Mouse (Mus musculus): ENCODE measurements around the gene Dapp1.
"Not testable (repeated sequence)": the region's sequence is repeated elsewhere in the genome, so short reads cannot be mapped to it uniquely, and the experiment has no call there.

The Dapp1 gene

DNA sequence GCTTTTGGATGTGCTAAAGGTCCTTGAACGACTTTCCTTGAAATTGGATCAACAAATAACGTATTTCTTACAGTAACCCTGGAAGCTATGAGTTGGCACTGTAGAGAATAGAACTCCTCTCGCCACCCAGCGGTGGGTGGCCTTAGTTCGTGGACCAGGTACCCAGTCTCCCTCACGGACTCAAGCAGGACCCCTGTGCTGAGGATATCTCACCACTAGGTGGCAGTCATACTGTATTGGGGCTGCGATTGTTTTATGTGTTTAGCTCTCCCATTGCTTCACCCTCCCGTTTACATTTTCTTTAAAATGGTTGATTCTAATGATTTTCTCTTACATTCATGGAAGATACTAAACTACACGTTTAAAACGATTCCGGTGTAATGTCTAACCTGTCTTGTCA, 9.8 kb upstream of the Dapp1 start:
- in situ Hi-C loops (cut with MboI, MseI) = loop anchor here (10.0 kb wide), 1 partner anchor 216 kb away; no protein-coding TSS in a partner anchor

GRCm38 (mm10) chr3:137989405-137989804, 8.1 kb upstream of the Dapp1 start:
- in situ Hi-C loops (cut with MboI, MseI) = no loop called here

GRCm38 (mm10) chr3:137980435-137981381, 637 bp downstream of the Dapp1 start:
- in situ Hi-C loops (cut with MboI, MseI) = no loop called here

- in situ Hi-C loops (cut with MboI, MseI) = no loop called here
Observed at GRCm38 (mm10) chr3:137978233-137978632, 3.1 kb downstream of the Dapp1 start.

- in situ Hi-C loops (cut with MboI, MseI) = no loop called here
Observed at GRCm38 (mm10) chr3:137977629-137978041, 3.7 kb downstream of the Dapp1 start.

- in situ Hi-C loops (cut with MboI, MseI) = no loop called here
Observed at GRCm38 (mm10) chr3:137976943-137977628, 4.3 kb downstream of the Dapp1 start.

- in situ Hi-C loops (cut with MboI, MseI) = no loop called here
Observed at GRCm38 (mm10) chr3:137975856-137976423, 5.4 kb downstream of the Dapp1 start.

DNA sequence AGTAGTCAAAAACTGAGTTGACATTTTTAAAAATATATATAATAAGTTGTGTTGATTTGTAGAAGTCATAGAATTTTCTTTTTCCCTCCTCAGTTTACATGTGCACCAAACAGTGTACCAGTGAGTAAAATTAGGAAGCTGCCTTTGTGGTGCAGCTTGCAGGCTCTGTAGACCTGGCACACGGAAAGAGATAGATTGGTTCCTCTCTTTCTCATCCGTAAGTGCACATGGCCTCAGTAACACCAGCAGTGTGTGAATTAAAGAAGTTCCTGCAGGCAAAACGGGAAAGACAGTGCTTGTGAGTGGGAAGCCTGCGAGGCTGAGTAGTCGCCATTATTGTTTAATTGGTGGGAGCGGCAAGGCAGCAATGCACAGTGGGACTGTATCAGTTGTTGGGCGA, 5.9 kb downstream of the Dapp1 start:
- in situ Hi-C loops (cut with MboI, MseI) = no loop called here

GRCm38 (mm10) chr3:137974306-137974705, 7.0 kb downstream of the Dapp1 start:
- in situ Hi-C loops (cut with MboI, MseI) = no loop called here

- in situ Hi-C loops (cut with MboI, MseI) = no loop called here
Observed at GRCm38 (mm10) chr3:137972989-137973388, 8.4 kb downstream of the Dapp1 start.

DNA sequence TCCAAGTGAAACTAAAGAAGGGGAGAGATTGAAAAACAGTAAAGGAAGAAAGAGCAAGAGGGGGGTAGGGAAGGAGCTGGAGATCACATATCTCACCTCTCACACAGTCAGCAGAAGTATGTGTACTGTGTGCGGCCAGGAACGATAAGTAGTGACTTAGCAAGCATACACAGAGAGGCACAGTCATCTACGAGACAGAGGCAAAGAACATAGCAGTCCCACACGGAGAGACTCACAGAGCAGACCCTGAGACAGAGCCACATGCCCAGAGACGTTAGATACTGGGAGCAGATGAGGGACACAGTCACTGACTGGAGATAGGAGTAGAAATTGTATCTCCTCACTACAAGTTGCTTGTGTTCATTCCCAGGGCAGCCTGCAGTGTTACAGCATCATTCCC, 9.1 kb downstream of the Dapp1 start:
- in situ Hi-C loops (cut with MboI, MseI) = no loop called here

DNA sequence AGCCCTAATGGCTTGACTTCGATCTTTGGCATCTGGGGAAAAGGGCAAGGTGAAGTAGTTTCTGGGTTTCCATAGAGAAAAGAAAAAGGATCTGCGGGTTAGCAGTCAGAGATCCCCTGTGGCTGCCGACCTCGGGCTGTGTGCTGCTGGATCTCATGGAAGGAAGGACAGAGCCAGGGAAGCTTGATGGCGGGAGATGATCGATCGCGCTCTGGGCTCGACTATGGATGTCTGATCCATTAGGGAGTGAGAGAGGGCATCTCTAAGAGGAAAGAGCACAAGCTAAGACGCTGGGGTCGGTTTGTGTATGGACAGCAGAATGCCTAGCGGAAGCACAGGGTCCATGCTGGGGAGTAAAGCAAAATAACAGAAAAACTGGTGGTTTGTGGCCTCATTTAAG, 11.4 kb downstream of the Dapp1 start:
- in situ Hi-C loops (cut with MboI, MseI) = no loop called here

GRCm38 (mm10) chr3:137968820-137969486, 12.4 kb downstream of the Dapp1 start:
- in situ Hi-C loops (cut with MboI, MseI) = no loop called here

- in situ Hi-C loops (cut with MboI, MseI) = no loop called here
Observed at GRCm38 (mm10) chr3:137968105-137968819, 13.1 kb downstream of the Dapp1 start.

GRCm38 (mm10) chr3:137964014-137964413, 17.3 kb downstream of the Dapp1 start:
- in situ Hi-C loops (cut with MboI, MseI) = not testable (repeated sequence)

GRCm38 (mm10) chr3:137963508-137963907, 17.8 kb downstream of the Dapp1 start:
- in situ Hi-C loops (cut with MboI, MseI) = no loop called here

GRCm38 (mm10) chr3:137961736-137962385, 19.5 kb downstream of the Dapp1 start:
- in situ Hi-C loops (cut with MboI, MseI) = no loop called here

GRCm38 (mm10) chr3:137959456-137959855, 21.9 kb downstream of the Dapp1 start:
- in situ Hi-C loops (cut with MboI, MseI) = no loop called here

DNA sequence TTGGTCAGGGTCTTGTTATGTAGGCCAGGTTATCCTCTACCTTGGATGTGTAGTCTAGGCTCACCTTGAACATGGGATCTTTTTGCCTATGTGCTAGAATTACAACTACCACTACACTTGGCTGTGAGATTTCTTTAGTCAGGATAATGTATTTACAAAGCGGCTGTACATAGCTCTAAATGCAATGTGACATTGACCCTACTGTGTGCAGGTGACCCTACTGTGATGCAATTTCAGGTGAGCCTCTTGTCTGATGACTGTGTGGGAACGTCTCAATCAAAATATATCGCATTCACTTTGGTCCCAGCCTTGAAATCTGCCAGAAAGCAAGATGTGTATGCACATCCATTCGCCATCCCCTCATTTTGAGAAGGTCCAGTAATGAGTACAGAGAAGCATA, 23.0 kb downstream of the Dapp1 start:
- in situ Hi-C loops (cut with MboI, MseI) = no loop called here

DNA sequence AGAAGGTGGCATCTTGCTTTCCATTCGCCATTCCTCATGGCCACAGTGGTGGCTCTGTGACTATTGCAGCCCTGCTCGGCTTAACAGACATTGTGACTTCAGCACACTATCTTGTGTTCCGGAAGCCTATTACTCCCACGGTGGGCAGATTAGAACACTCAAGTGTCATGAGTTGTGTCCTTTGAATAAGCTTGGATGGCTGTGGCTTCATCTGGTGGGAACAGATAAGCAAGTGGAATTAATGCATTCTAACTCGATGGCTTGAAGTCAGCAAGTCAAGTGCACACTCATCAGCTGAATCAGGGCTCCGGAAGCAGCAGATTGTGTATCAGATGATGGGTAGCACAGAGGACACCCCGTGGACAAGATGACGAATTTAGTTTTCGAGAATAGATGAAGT, 23.5 kb downstream of the Dapp1 start:
- in situ Hi-C loops (cut with MboI, MseI) = no loop called here

Measured in T-helper 1 cell (primary cell).